ENCODE assay signal across 26 mouse cellular contexts in the genomic region with DNA sequence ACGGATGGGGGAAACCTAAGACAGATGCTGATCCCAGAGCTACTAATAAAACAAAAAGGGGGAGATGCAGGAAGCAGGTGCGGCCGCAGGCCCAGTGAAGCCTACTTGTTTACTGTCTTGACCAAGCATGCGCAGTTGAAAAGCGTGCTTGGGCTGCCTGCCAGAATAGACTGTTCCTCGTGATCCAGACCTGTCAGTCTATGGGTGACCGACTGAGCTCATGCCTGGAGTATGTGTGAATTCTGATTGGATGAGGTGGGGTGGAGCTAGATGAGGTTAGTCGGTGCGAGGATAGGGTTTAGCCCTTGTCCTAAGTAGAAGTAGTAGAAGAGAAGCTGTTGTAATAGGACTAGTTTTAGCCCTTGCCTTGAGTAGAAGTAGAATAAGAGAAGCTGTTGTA. TPM values are rescaled to one million over a fixed set of nuclear protein-coding genes. Genes with fewer than 3 reads are reported as not detected.
"Had no signal": no experiment of that assay in that cellular context is flagged by ENCODE, and none has a peak within 500 bp of the region (broad histone marks: within the 10 kb centered on the region; RNA-seq: fewer than 3 reads in every experiment).

No protein-coding gene starts in this region.

- DNase-seq: gastrocnemius, postnatal 14 days; gastrocnemius, postnatal 36 days; heart, adult 18-20 months; heart, postnatal 14 days; heart, postnatal 36 days; kidney, adult 11 months; kidney, adult 2 months; kidney, adult 9 months; kidney, postnatal 14 days; kidney, postnatal 36 days; layer of hippocampus, adult 9-11 months; layer of hippocampus, postnatal 36 days; left cerebral cortex, postnatal 4 days; liver, embryonic 13.5 days had no signal

RNA-seq across cellular contexts. Expression of gene Cyp2c67, which starts 1.3 kb away (rescaled TPM):
- total RNA-seq: gastrocnemius, adult 18-20 months; gastrocnemius, adult 8-10 months; gastrocnemius, postnatal 14 days; gastrocnemius, postnatal 36 days; heart, adult 18-20 months; heart, adult 8-10 months; heart, postnatal 14 days; heart, postnatal 36 days; hematopoietic stem cell, adult 5-6 weeks; hindbrain, postnatal 0 days; layer of hippocampus, adult 18-20 months; layer of hippocampus, adult 8-10 months; layer of hippocampus, postnatal 14 days; layer of hippocampus, postnatal 36 days; left cerebral cortex, adult 18-20 months; left cerebral cortex, adult 8-10 months; left cerebral cortex, postnatal 10 days; left cerebral cortex, postnatal 25 days; left cerebral cortex, postnatal 4 days had no signal
